Mouse (Mus musculus) urinary bladder, postnatal 36 days (tissue): ENCODE data around the gene Pank3.

Experiments used
- DNase-seq, 2 experiments: peaks; one replicate each; pipeline ENCODE4 v3.0.0; 2022; ENCODE audit warnings: low spot score in 2 of 2, mixed read lengths in 1 of 2

Gene Pank3

GRCm38 (mm10) chr11:35769188-35769745 lies at the start of gene Pank3:
Gene Pank3, plus strand, starts transcription at chr11:35769484.
- DNase-seq = peak; percentile 91 to 97

- peak in 1 of 2 experiments; percentile 66 for DNase-seq
Measured at GRCm38 (mm10) chr11:35723876-35724275, 45.4 kb upstream of the Pank3 start.

- no peak for DNase-seq
Measured at GRCm38 (mm10) chr11:35726341-35726846, 42.9 kb upstream of the Pank3 start.

GRCm38 (mm10) chr11:35728200-35728599 lies 41.1 kb upstream of the Pank3 start:
- no peak for DNase-seq

- DNase-seq = peak in 1 of 2 experiments; percentile 51
Measured at GRCm38 (mm10) chr11:35729186-35729585, 40.1 kb upstream of the Pank3 start.

- DNase-seq = no peak
Measured at GRCm38 (mm10) chr11:35732366-35732765, 36.9 kb upstream of the Pank3 start.

- DNase-seq = no peak
Measured at GRCm38 (mm10) chr11:35736817-35737216, 32.5 kb upstream of the Pank3 start.

- no peak for DNase-seq
Measured at GRCm38 (mm10) chr11:35737262-35737661, 32.0 kb upstream of the Pank3 start.

GRCm38 (mm10) chr11:35738102-35738501 lies 31.2 kb upstream of the Pank3 start:
- DNase-seq = no peak

- DNase-seq = no peak
Measured at GRCm38 (mm10) chr11:35743586-35743985, 25.7 kb upstream of the Pank3 start.

GRCm38 (mm10) chr11:35744571-35744970 lies 24.7 kb upstream of the Pank3 start:
- DNase-seq = no peak

- DNase-seq = peak; percentile 79 to 89
Measured at GRCm38 (mm10) chr11:35750578-35750977, 18.7 kb upstream of the Pank3 start.

GRCm38 (mm10) chr11:35754906-35755418 lies 14.3 kb upstream of the Pank3 start:
- no peak for DNase-seq

- no peak for DNase-seq
Measured at GRCm38 (mm10) chr11:35755546-35755945, 13.7 kb upstream of the Pank3 start.

GRCm38 (mm10) chr11:35756411-35757303 lies 12.6 kb upstream of the Pank3 start:
- DNase-seq = no peak

- no peak for DNase-seq
Measured at GRCm38 (mm10) chr11:35760001-35760626, 9.2 kb upstream of the Pank3 start.

- no peak for DNase-seq
Measured at GRCm38 (mm10) chr11:35760627-35761003, 8.7 kb upstream of the Pank3 start.

- no peak for DNase-seq
Measured at GRCm38 (mm10) chr11:35766845-35767244, 2.4 kb upstream of the Pank3 start.

- DNase-seq = peak in 1 of 2 experiments; percentile 78
Measured at GRCm38 (mm10) chr11:35769746-35770437, 608 bp downstream of the Pank3 start.

- DNase-seq = no peak
Measured at GRCm38 (mm10) chr11:35770741-35771504, 1.6 kb downstream of the Pank3 start.

- no peak for DNase-seq
Measured at GRCm38 (mm10) chr11:35775606-35776005, 6.3 kb downstream of the Pank3 start.
